ENCODE assay signal across 24 mouse cellular contexts in genomic region chr2:26131327-26131726, GRCm38 (mm10). TPM values are rescaled to one million over a fixed set of nuclear protein-coding genes. Genes with fewer than 3 reads are reported as not detected.
A peak's percentile ranks its signal among the peaks of the same experiment; 100 is the strongest.
DNase-seq lines count a peak whose midpoint lies in the region; ATAC-seq and TF ChIP-seq lines count a peak whose summit lies in the region.
"Had no signal": no experiment of that assay in that cellular context is flagged by ENCODE, and none has a peak within 500 bp of the region (broad histone marks: within the 10 kb centered on the region; RNA-seq: fewer than 3 reads in every experiment).

No protein-coding gene starts in this region.

- no peak for ATAC-seq in kidney, postnatal 0 days (replicated peaks; ENCODE audit: low FRiP score, low read depth)
- no peak for ATAC-seq in kidney, embryonic 15.5 days (replicated peaks; ENCODE audit: low FRiP score)
- ATAC-seq: CD4-positive, CD25-positive, alpha-beta regulatory T cell, adult 4 months; forebrain, embryonic 15.5 days; intestine, postnatal 0 days had no signal

- TF ChIP-seq CTCF in kidney, postnatal 0 days (IDR thresholded peaks at IDR 0.05; ENCODE audit: low read depth), result peak; percentile 14; the same call in 1 of the 2 replicates
- TF ChIP-seq CTCF in bone marrow macrophage, adult 2 months (IDR thresholded peaks at IDR 0.05; ENCODE audit: low read depth, low read length), result no peak
- no peak for TF ChIP-seq CTCF in olfactory bulb, adult 2 months (IDR thresholded peaks at IDR 0.05; ENCODE audit: insufficient read depth, low read depth, low read length)

- no peak overlapping the region for H3K4me3 ChIP-seq in kidney, postnatal 0 days (replicated peaks; ENCODE audit: low read depth, low read length)
- no peak overlapping the region for H3K4me3 ChIP-seq in kidney, embryonic 15.5 days (replicated peaks)
- no peak overlapping the region for H3K4me3 ChIP-seq in bone marrow macrophage, adult 2 months (ENCODE audit: insufficient read depth, low read length)
- no peak overlapping the region for H3K4me3 ChIP-seq in olfactory bulb, adult 2 months (ENCODE audit: insufficient read depth, low read depth, low read length)
- H3K4me3 ChIP-seq: forebrain, embryonic 15.5 days; heart, embryonic 13.5 days; hindbrain, embryonic 12.5 days; limb, embryonic 10.5 days; limb, embryonic 15.5 days had no signal

- intact Hi-C loops in heart, postnatal 25 days (cut with DNase I), result no loop called here

- no peak overlapping the region for H3K4me2 ChIP-seq in kidney, postnatal 0 days (ENCODE audit: low read length)
- no peak overlapping the region for H3K4me2 ChIP-seq in kidney, embryonic 15.5 days
- H3K4me2 ChIP-seq: forebrain, embryonic 15.5 days; heart, embryonic 13.5 days; hindbrain, embryonic 12.5 days; limb, embryonic 15.5 days; lung, embryonic 14.5 days; midbrain, embryonic 11.5 days had no signal

- no peaks in the 10 kb centered on the region for H3K9me3 ChIP-seq in kidney, postnatal 0 days (replicated peaks; ENCODE audit: low read length)
- H3K9me3 ChIP-seq in kidney, embryonic 15.5 days (replicated peaks), result no peaks in the 10 kb centered on the region
- H3K9me3 ChIP-seq: forebrain, embryonic 15.5 days; hindbrain, embryonic 12.5 days; limb, embryonic 10.5 days; limb, embryonic 15.5 days had no signal

- H3K9ac ChIP-seq in kidney, postnatal 0 days (ENCODE audit: low read depth, low read length), result no peak overlapping the region
- no peak overlapping the region for H3K9ac ChIP-seq in kidney, embryonic 15.5 days
- H3K9ac ChIP-seq: forebrain, embryonic 15.5 days; heart, embryonic 13.5 days; limb, embryonic 15.5 days; liver, embryonic 14.5 days; lung, embryonic 14.5 days had no signal

- no peak for TF ChIP-seq POLR2A in bone marrow macrophage, adult 2 months (IDR thresholded peaks at IDR 0.05; ENCODE audit: borderline replicate concordance, low read depth, low read length)
- TF ChIP-seq POLR2A in olfactory bulb, adult 2 months (IDR thresholded peaks at IDR 0.05; ENCODE audit: insufficient read depth, low read depth, low read length), result no peak

- peak; percentile 86 for DNase-seq in heart, adult 11 months
- no peak for DNase-seq in heart, postnatal 25 days (ENCODE audit: low spot score)
- DNase-seq in kidney, postnatal 0 days (ENCODE audit: low spot score), result no peak
- DNase-seq in cerebellum, adult 11-12 months, result no peak
- DNase-seq: adrenal gland, postnatal 14 days; cerebellum, adult 2 months; cerebellum, postnatal 14 days; gastrocnemius, postnatal 36 days; heart, postnatal 10 days; layer of hippocampus, adult 9-11 months; lung, embryonic 14.5 days; lung, postnatal 14 days had no signal

- H3K36me3 ChIP-seq in kidney, postnatal 0 days (ENCODE audit: insufficient read depth, low read length), result no peaks in the 10 kb centered on the region
- peaks cover 5% of the 10 kb centered on the region; the same call in 1 of the 2 replicates for H3K36me3 ChIP-seq in kidney, embryonic 15.5 days
- H3K36me3 ChIP-seq: forebrain, embryonic 15.5 days had no signal

- H3K27me3 ChIP-seq in kidney, postnatal 0 days (ENCODE audit: insufficient read depth, low read length), result no peaks in the 10 kb centered on the region
- no peaks in the 10 kb centered on the region for H3K27me3 ChIP-seq in kidney, embryonic 15.5 days
- H3K27me3 ChIP-seq: forebrain, embryonic 15.5 days; heart, embryonic 13.5 days; hindbrain, embryonic 12.5 days; limb, embryonic 15.5 days had no signal

- no peak overlapping the region for H3K27ac ChIP-seq in kidney, postnatal 0 days
- no peak overlapping the region for H3K27ac ChIP-seq in kidney, embryonic 15.5 days
- peak overlapping the region; percentile 38 for H3K27ac ChIP-seq in bone marrow macrophage, adult 2 months (ENCODE audit: insufficient read depth, low read depth, low read length)
- H3K27ac ChIP-seq in olfactory bulb, adult 2 months (ENCODE audit: insufficient read depth, low read depth, low read length), result peak overlapping the region; percentile 80; the same call in 1 of the 2 replicates
- H3K27ac ChIP-seq: forebrain, embryonic 15.5 days; heart, embryonic 13.5 days; liver, embryonic 14.5 days had no signal

- WGBS in kidney, postnatal 0 days, result 61% methylated on average over 2 of the region's 2 CpGs
- WGBS in kidney, embryonic 15.5 days, result 75% methylated on average over 2 of the region's 2 CpGs
- 63% methylated on average over 2 of the region's 2 CpGs for WGBS in olfactory bulb, adult 2 months

- H3K4me1 ChIP-seq in kidney, postnatal 0 days (replicated peaks; ENCODE audit: insufficient read depth, low read length), result 0 out of 2 replicates have a peak, but pooled peaks cover 14% of the 10 kb centered on the region
- peaks cover 29% of the 10 kb centered on the region for H3K4me1 ChIP-seq in kidney, embryonic 15.5 days
- H3K4me1 ChIP-seq in bone marrow macrophage, adult 2 months (ENCODE audit: control insufficient read depth, insufficient read depth, low read length), result peaks cover 45% of the 10 kb centered on the region
- H3K4me1 ChIP-seq in olfactory bulb, adult 2 months (ENCODE audit: control insufficient read depth, insufficient read depth, low read length), result peaks cover 55% of the 10 kb centered on the region

RNA-seq across cellular contexts. Expression of gene Nacc2, which starts 8.3 kb away (rescaled TPM):
- 10 to 100 TPM; 25.5 to 28.9 TPM for total RNA-seq in heart, postnatal 25 days (2021)
- 11.3 and 12.2 TPM in 2 replicates for polyA plus RNA-seq in kidney, postnatal 0 days (2015; fragmentation: Nextera tagmentation; extraction: Ambion mirVana)
- 8.7 and 10.5 TPM in 2 replicates for polyA plus RNA-seq in kidney, embryonic 15.5 days (2015; fragmentation: Nextera tagmentation; extraction: Ambion mirVana)
- polyA plus RNA-seq in bone marrow macrophage, adult 2 months (2012; ENCODE audit: insufficient read depth, insufficient read length, missing spikeins), result 17.8 and 18.0 TPM in 2 replicates
- polyA plus RNA-seq in olfactory bulb, adult 2 months (2012; ENCODE audit: insufficient read depth, insufficient read length, low replicate concordance, missing spikeins), result 71.7 TPM in 1 of 2 replicates, not detected in the other

Comparison
In these comparisons a context has a peak if more than half of its experiments do, and no peak if none do; other contexts are left out.
1. H3K27ac ChIP-seq: peak in bone marrow macrophage, adult 2 months (single experiment) and olfactory bulb, adult 2 months (single experiment); none in kidney, postnatal 0 days (single experiment) and kidney, embryonic 15.5 days (single experiment).